Mouse (Mus musculus) spleen, adult 2 months (tissue): Measurements from ENCODE around the gene Chst8.

ENCODE experiments used
- CTCF ChIP-seq: fragments of 200-500 bp; IDR thresholded peaks from 2 replicates; pipeline ENCODE4 v1.5.1; 2011; ENCODE audit warnings: mild to moderate bottlenecking, inconsistent platforms; ENCODE audit not compliant: insufficient read depth, insufficient read length, insufficient replicate concordance; ENCODE audit errors: extremely low read depth
- POLR2A ChIP-seq: fragments of 200-500 bp; IDR thresholded peaks from 2 replicates; pipeline ENCODE4 v1.6.1; 2011; ENCODE audit warnings: low read depth, low read length, inconsistent platforms

DNA sequence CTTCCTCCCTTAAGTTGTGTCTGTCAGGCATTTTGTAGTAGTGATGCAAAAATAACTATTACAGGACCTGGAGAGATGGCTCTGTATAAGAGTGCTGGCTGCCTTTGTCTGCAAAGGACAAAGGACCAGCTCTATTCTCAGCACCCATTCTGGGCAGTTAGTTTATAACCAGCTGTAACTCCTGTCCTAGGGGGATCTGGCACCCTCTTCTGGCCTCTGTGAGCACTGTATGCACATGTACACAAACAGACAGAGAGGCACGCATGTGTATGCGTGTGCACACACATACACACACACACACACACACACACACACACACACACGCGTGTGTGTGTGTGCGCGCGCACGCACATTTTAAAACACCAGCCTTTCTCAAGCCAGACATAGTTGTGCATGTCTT, 73.1 kb downstream of the Chst8 start:
- no peak for TF ChIP-seq POLR2A
- no peak for TF ChIP-seq CTCF
